Mouse (Mus musculus): ENCODE measurements at regions not wholly inside any gene's neighbourhood (a gene's known extent, or its start where the extent isn't known, plus 50 kb on each side); places are given as distances from the start of the nearest gene placed in this dataset.

- TF ChIP-seq POLR2A (IDR thresholded peaks at IDR 0.05; ENCODE audit: borderline replicate concordance, extremely low read depth, insufficient read depth, insufficient read length): no peak
- Histone ChIP-seq H3K4me2 (replicated peaks; ENCODE audit: low read depth, low read length, severe bottlenecking) (no peak overlapping the region; the same call in 1 of the 2 replicates), H3K4me3 (replicated peaks; ENCODE audit: low read length) (no peak overlapping the region), H3K27me3 (ENCODE audit: control insufficient read depth, insufficient read depth, low read length) (no peaks in the 10 kb centered on the region), H3K4me1 (ENCODE audit: control insufficient read depth, insufficient read depth, low read length) (no peaks in the 10 kb centered on the region), H3K9me3 (ENCODE audit: control insufficient read depth, low read length) (no peaks in the 10 kb centered on the region), H3K9ac (ENCODE audit: low read depth, low read length, severe bottlenecking) (no peak overlapping the region), H3K27ac (replicated peaks; ENCODE audit: low read depth, low read length) (no peak overlapping the region), H3K36me3 (ENCODE audit: control insufficient read depth, insufficient read depth, low read length) (no peaks in the 10 kb centered on the region)
- 38% methylated on average over 9 of the region's 9 CpGs for WGBS
- DNase-seq (ENCODE audit: low spot score) (no peak), ATAC-seq (ENCODE audit: low FRiP score, low read depth) (no peak)
Measured at GRCm38 (mm10) chr15:51288911-51289432, 2595.7 kb upstream of the Gm7489 start.

GRCm38 (mm10) chr15:51289916-51290315 is 2594.8 kb upstream of the Gm7489 start:
- Histone ChIP-seq H3K36me3 (ENCODE audit: control insufficient read depth, insufficient read depth, low read length) (no peaks in the 10 kb centered on the region), H3K9me3 (ENCODE audit: control insufficient read depth, low read length) (no peaks in the 10 kb centered on the region), H3K4me2 (replicated peaks; ENCODE audit: low read depth, low read length, severe bottlenecking) (no peak overlapping the region), H3K27ac (replicated peaks; ENCODE audit: low read depth, low read length) (no peak overlapping the region), H3K27me3 (ENCODE audit: control insufficient read depth, insufficient read depth, low read length) (no peaks in the 10 kb centered on the region), H3K4me1 (ENCODE audit: control insufficient read depth, insufficient read depth, low read length) (no peaks in the 10 kb centered on the region), H3K9ac (ENCODE audit: low read depth, low read length, severe bottlenecking) (no peak overlapping the region), H3K4me3 (replicated peaks; ENCODE audit: low read length) (no peak overlapping the region)
- DNase-seq (ENCODE audit: low spot score) (no peak), ATAC-seq (ENCODE audit: low FRiP score, low read depth) (no peak)
- 71% methylated on average over 9 of the region's 9 CpGs for WGBS
- TF ChIP-seq POLR2A (IDR thresholded peaks at IDR 0.05; ENCODE audit: borderline replicate concordance, extremely low read depth, insufficient read depth, insufficient read length): no peak

- no peak overlapping the region for H3K4me2 ChIP-seq (replicated peaks; ENCODE audit: low read depth, low read length, severe bottlenecking)
- no peak for ATAC-seq (ENCODE audit: low FRiP score, low read depth)
- no peaks in the 10 kb centered on the region for H3K4me1 ChIP-seq (ENCODE audit: control insufficient read depth, insufficient read depth, low read length)
- no peak overlapping the region for H3K9ac ChIP-seq (ENCODE audit: low read depth, low read length, severe bottlenecking)
- 95% methylated on average over 6 of the region's 6 CpGs for WGBS
- no peak overlapping the region for H3K27ac ChIP-seq (replicated peaks; ENCODE audit: low read depth, low read length)
- H3K9me3 ChIP-seq (ENCODE audit: control insufficient read depth, low read length): no peaks in the 10 kb centered on the region
- TF ChIP-seq POLR2A (IDR thresholded peaks at IDR 0.05; ENCODE audit: borderline replicate concordance, extremely low read depth, insufficient read depth, insufficient read length): no peak
- no peaks in the 10 kb centered on the region for H3K36me3 ChIP-seq (ENCODE audit: control insufficient read depth, insufficient read depth, low read length)
- no peak for DNase-seq (ENCODE audit: low spot score)
- H3K4me3 ChIP-seq (replicated peaks; ENCODE audit: low read length): no peak overlapping the region
- H3K27me3 ChIP-seq (ENCODE audit: control insufficient read depth, insufficient read depth, low read length): no peaks in the 10 kb centered on the region
Measured at GRCm38 (mm10) chr15:51291183-51291582, 2593.5 kb upstream of the Gm7489 start.

- H3K4me3 ChIP-seq (replicated peaks; ENCODE audit: low read length): no peak overlapping the region
- no peaks in the 10 kb centered on the region for H3K9me3 ChIP-seq (ENCODE audit: control insufficient read depth, low read length)
- H3K27ac ChIP-seq (replicated peaks; ENCODE audit: low read depth, low read length): no peak overlapping the region
- no peak for DNase-seq (ENCODE audit: low spot score)
- no peak overlapping the region for H3K4me2 ChIP-seq (replicated peaks; ENCODE audit: low read depth, low read length, severe bottlenecking)
- no peak overlapping the region for H3K9ac ChIP-seq (ENCODE audit: low read depth, low read length, severe bottlenecking)
- no peak for ATAC-seq (ENCODE audit: low FRiP score, low read depth)
- H3K27me3 ChIP-seq (ENCODE audit: control insufficient read depth, insufficient read depth, low read length): no peaks in the 10 kb centered on the region
- no peaks in the 10 kb centered on the region for H3K4me1 ChIP-seq (ENCODE audit: control insufficient read depth, insufficient read depth, low read length)
- TF ChIP-seq POLR2A (IDR thresholded peaks at IDR 0.05; ENCODE audit: borderline replicate concordance, extremely low read depth, insufficient read depth, insufficient read length): no peak
- H3K36me3 ChIP-seq (ENCODE audit: control insufficient read depth, insufficient read depth, low read length): no peaks in the 10 kb centered on the region
Measured at GRCm38 (mm10) chr15:51296841-51297240, 2587.9 kb upstream of the Gm7489 start.

GRCm38 (mm10) chr15:51318072-51318471 is 2566.6 kb upstream of the Gm7489 start:
- Histone ChIP-seq H3K4me3 (replicated peaks; ENCODE audit: low read length) (no peak overlapping the region), H3K9me3 (ENCODE audit: control insufficient read depth, low read length) (no peaks in the 10 kb centered on the region), H3K9ac (ENCODE audit: low read depth, low read length, severe bottlenecking) (no peak overlapping the region), H3K27ac (replicated peaks; ENCODE audit: low read depth, low read length) (no peak overlapping the region), H3K4me1 (ENCODE audit: control insufficient read depth, insufficient read depth, low read length) (peaks cover 4% of the 10 kb centered on the region; the same call in 1 of the 2 replicates), H3K4me2 (replicated peaks; ENCODE audit: low read depth, low read length, severe bottlenecking) (no peak overlapping the region), H3K36me3 (ENCODE audit: control insufficient read depth, insufficient read depth, low read length) (no peaks in the 10 kb centered on the region), H3K27me3 (ENCODE audit: control insufficient read depth, insufficient read depth, low read length) (no peaks in the 10 kb centered on the region)
- 94% methylated on average over 1 of the region's 1 CpGs for whole genome bisulfite sequencing
- no peak for DNase-seq (ENCODE audit: low spot score)
- no peak for ATAC-seq (ENCODE audit: low FRiP score, low read depth)
- TF ChIP-seq POLR2A (IDR thresholded peaks at IDR 0.05; ENCODE audit: borderline replicate concordance, extremely low read depth, insufficient read depth, insufficient read length): no peak

GRCm38 (mm10) chr15:51318760-51319159 is 2565.9 kb upstream of the Gm7489 start:
- ATAC-seq (ENCODE audit: low FRiP score, low read depth) (no peak), DNase-seq (ENCODE audit: low spot score) (no peak)
- Histone ChIP-seq H3K4me2 (replicated peaks; ENCODE audit: low read depth, low read length, severe bottlenecking) (no peak overlapping the region), H3K36me3 (ENCODE audit: control insufficient read depth, insufficient read depth, low read length) (no peaks in the 10 kb centered on the region), H3K27ac (replicated peaks; ENCODE audit: low read depth, low read length) (no peak overlapping the region), H3K9me3 (ENCODE audit: control insufficient read depth, low read length) (no peaks in the 10 kb centered on the region), H3K27me3 (ENCODE audit: control insufficient read depth, insufficient read depth, low read length) (no peaks in the 10 kb centered on the region), H3K4me1 (ENCODE audit: control insufficient read depth, insufficient read depth, low read length) (peaks cover 4% of the 10 kb centered on the region; the same call in 1 of the 2 replicates), H3K9ac (ENCODE audit: low read depth, low read length, severe bottlenecking) (no peak overlapping the region), H3K4me3 (replicated peaks; ENCODE audit: low read length) (no peak overlapping the region)
- 70% methylated on average over 2 of the region's 2 CpGs for WGBS
- no peak for TF ChIP-seq POLR2A (IDR thresholded peaks at IDR 0.05; ENCODE audit: borderline replicate concordance, extremely low read depth, insufficient read depth, insufficient read length)

Data from limb, embryonic 14.5 days (tissue).